Mouse (Mus musculus) forebrain, embryonic 10.5 days (tissue): ENCODE data around the gene Rbm45. TPM values are rescaled to one million over a fixed set of nuclear protein-coding genes. Genes with fewer than 3 reads are reported as not detected.

Experiments
- DNase-seq: peaks from one replicate; pipeline ENCODE4 v3.0.0-alpha.2; 2017; ENCODE audit warnings: low spot score; ENCODE audit errors: extremely low spot score
- H3K27ac ChIP-seq: fragments of 300-500 bp; sonication (generic); 2 replicates; pipeline ENCODE4 v1.5.1; 2016; ENCODE audit warnings: mild to moderate bottlenecking
- H3K27me3 ChIP-seq: fragments of 300-500 bp; sonication (generic); 2 replicates; pipeline ENCODE4 v1.6.1; 2016; ENCODE audit warnings: mild to moderate bottlenecking; ENCODE audit not compliant: poor library complexity, severe bottlenecking
- H3K36me3 ChIP-seq: fragments of 300-500 bp; sonication (generic); replicated peaks from 2 replicates; pipeline ENCODE4 v1.6.1; 2016; ENCODE audit warnings: mild to moderate bottlenecking, moderate library complexity
- H3K4me1 ChIP-seq: fragments of 300-500 bp; sonication (generic); 2 replicates; pipeline ENCODE4 v1.6.1; 2016
- H3K4me3 ChIP-seq: fragments of 300-500 bp; sonication (generic); 2 replicates; pipeline ENCODE4 v1.5.1; 2016; ENCODE audit warnings: mild to moderate bottlenecking, moderate library complexity
- H3K9me3 ChIP-seq: fragments of 300-500 bp; sonication (generic); 2 replicates; pipeline ENCODE4 v1.6.1; 2016; ENCODE audit warnings: mild to moderate bottlenecking, moderate library complexity
- WGBS: fragments of 180-500 bp; shearing (Covaris S2); methylation state at CpG from one replicate; pipeline ENCODE4 v1.1.7; 2016; 5-methylcytosine and 5-hydroxymethylcytosine counted together
- polyA plus RNA-seq: library from polyadenylated mRNA; unstranded; fragments of >200 nt; fragmentation: Nextera tagmentation; extraction: Ambion mirVana; gene quantifications from 2 replicates; pipeline ENCODE4 v1.2.1, GENCODE M21; 2016

Gene Rbm45
- polyA plus RNA-seq, 1 experiment from 2014 or later: 15.6 TPM

DNA sequence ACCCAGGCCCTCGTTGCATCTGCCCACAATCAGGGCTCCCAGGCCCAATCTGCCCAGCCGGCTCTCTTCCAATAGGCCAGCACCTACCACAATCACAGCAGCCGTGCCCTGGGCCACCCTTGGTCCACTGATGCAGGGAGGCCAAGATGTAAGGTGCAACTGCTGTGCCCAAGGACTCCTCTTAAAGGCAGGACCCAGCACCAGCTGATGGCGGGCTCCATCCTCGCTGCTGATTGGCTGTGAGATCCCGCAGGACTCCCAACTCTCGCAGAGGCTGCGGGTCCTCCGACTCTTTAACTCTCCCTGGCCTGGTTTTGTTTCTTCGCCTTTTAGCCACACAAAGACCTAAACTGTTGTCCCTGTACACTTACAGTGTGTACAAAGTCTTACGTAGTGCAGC, 9.6 kb upstream of the Rbm45 start, which contains the start of gene Cyct:
Cyct (minus strand) TSS at position 225 of the 400 bp plus-strand sequence.
- WGBS: 91% methylated on average over 11 of the region's 11 CpGs
- DNase-seq: no peak
- Histone ChIP-seq H3K9me3 (no peaks in the 10 kb centered on the region), H3K27ac (no peak within 1 kb of the TSS), H3K27me3 (no peaks in the 10 kb centered on the region), H3K4me1 (no peaks in the 10 kb centered on the region), H3K36me3 (no peaks in the 10 kb centered on the region), H3K4me3 (no peak within 1 kb of the TSS)

DNA sequence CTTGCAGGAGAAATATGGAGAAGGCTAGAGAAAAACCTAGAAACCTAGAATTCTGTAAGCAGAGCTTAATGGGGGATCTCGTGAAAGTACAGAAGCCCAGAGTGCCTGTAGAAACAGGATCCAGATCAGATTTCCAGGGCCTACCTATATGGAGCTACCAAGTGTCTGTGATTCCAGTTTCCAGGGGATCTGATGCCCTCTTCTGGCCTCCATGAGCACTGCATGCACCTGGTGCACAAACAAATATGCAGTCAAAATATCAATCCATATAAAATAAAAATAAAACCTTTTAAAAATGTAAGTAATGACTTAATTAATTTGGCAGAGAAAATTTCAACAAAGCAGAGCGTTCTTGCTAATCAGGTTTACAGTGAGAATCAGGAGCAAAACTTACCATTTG, 7.7 kb upstream of the Rbm45 start:
- H3K27ac ChIP-seq: no peak overlapping the region
- H3K4me3 ChIP-seq: no peak overlapping the region
- no peaks in the 10 kb centered on the region for H3K27me3 ChIP-seq
- no peak for DNase-seq
- no peaks in the 10 kb centered on the region for H3K36me3 ChIP-seq
- no peaks in the 10 kb centered on the region for H3K4me1 ChIP-seq
- 55% methylated on average over 2 of the region's 2 CpGs for WGBS
- no peaks in the 10 kb centered on the region for H3K9me3 ChIP-seq

DNA sequence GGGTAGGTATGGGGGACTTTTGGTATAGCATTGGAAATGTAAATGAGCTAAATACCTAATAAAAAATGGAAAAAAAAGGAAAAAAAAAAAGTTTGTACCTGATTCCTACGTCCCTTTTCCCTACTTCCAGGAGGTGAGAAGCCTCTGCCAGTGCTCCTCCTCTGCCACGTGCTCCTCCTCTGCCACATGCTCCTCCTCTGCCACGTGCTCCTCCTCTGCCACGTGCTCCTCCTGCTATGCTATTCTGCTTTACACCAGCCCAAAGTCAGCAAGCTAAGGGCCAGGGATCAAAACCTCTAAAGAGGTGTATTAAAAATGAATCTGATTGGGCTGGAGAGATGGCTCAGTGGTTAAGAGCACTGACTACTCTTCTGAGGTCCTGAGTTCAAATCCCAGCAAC, 4.0 kb upstream of the Rbm45 start:
- Histone ChIP-seq H3K27me3 (no peaks in the 10 kb centered on the region), H3K36me3 (no peaks in the 10 kb centered on the region), H3K4me1 (peaks cover 4% of the 10 kb centered on the region), H3K9me3 (no peaks in the 10 kb centered on the region), H3K27ac (no peak overlapping the region), H3K4me3 (no peak overlapping the region)
- WGBS: 78% methylated on average over 4 of the region's 4 CpGs
- no peak for DNase-seq

DNA sequence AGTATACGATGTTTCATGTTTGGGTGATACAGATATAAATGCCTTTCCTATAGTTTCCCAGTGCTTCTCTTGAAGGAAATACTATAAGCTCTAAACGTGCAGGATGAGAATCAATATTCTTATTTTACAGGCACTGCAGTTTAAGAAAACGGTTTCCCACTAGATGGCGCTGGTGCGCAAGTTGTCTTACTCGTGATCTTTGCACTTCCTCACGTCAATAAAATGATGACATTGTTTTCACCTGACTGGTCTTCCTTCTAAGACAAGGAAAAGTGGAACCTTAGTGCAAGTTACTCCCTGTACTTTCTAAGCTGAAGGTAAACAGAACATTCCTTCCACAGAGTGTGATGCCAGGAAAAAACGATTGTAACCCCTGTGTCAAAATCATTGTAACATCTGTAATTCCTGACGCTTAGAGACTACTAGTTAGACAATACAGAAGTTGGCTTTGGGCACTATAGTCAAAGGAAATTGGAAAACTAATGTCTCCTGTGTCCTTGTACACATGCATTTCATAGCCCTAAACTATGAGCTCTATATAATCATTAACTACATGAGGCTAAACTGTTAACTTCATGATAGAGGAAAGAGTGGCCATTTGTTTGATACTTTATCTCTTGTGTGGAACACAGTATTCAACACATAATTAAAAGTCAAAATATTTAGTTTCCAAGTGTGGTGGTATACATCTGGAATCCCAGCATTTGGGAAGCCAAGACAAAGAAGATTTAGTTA, 2.4 kb upstream of the Rbm45 start:
- 20% methylated on average over 9 of the region's 9 CpGs for WGBS
- no peaks in the 10 kb centered on the region for H3K9me3 ChIP-seq
- DNase-seq: peak; percentile 59
- H3K27ac ChIP-seq: no peak overlapping the region
- H3K4me1 ChIP-seq: peaks cover 13% of the 10 kb centered on the region
- H3K36me3 ChIP-seq: peaks cover 8% of the 10 kb centered on the region
- H3K4me3 ChIP-seq: no peak overlapping the region
- no peaks in the 10 kb centered on the region for H3K27me3 ChIP-seq

DNA sequence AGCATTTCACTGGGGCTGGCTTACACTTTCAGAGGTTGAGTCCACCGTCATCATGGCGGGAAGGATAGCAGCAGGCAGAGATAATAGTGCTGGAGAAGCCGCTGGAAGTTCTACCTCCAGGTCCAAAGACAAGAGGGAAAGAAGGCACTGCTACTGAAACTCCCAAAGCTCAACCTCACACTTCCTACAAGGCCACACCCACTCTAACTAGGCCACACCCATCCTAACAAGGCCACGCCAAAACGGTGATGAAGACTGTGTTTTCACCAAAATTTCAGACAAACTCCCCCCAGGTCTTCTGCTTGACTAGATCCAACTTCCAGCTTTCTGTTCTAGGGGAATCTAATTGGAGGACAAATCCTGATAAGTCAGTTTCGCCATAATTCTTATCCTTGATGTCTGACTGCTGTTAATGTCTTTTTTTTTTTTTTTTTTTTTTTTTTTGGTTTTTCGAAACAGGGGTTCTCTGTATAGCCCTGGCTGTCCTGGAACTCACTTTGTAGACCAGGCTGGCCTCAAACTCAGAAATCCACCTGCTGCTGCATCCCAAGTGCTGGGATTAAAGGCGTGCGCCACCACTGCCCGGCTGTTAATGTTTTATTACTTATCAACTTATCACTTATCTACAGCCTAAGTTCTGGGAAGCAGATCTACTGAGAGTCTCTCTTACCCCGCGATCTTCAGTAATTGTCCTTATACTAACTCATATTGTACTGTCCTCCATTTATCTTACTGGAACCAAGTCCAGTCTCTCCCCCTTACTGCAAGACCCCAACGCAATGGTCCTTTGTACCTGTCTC, 723 bp upstream of the Rbm45 start:
- no peak overlapping the region for H3K4me3 ChIP-seq

DNA sequence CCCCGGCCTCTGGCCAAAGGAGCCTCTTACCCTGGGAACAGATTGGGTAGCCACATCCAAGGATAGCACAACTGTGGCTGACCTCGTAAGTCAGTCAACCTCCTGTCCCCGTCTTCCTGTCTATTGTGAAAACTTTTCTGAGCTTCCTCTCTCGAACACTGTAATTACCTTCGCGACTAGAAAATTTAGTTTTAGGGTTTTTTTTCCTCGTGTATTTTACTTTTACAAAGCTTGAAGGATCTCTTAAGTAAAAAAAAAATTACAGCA, 805 bp downstream of the Rbm45 start:
- H3K9me3 ChIP-seq: no peaks in the 10 kb centered on the region
- peaks cover 40% of the 10 kb centered on the region for H3K36me3 ChIP-seq
- peak overlapping the region; percentile 93 for H3K27ac ChIP-seq
- WGBS: 4% methylated on average over 7 of the region's 7 CpGs
- H3K4me1 ChIP-seq: peaks cover 13% of the 10 kb centered on the region
- DNase-seq: no peak
- H3K4me3 ChIP-seq: peak overlapping the region; percentile 98
- no peaks in the 10 kb centered on the region for H3K27me3 ChIP-seq

More for the DNA sequence above, 723 bp upstream of the Rbm45 start:
- DNase-seq: no peak
- WGBS: 74% methylated on average over 13 of the region's 13 CpGs
- Histone ChIP-seq H3K9me3 (no peaks in the 10 kb centered on the region), H3K36me3 (peaks cover 24% of the 10 kb centered on the region), H3K4me1 (peaks cover 13% of the 10 kb centered on the region), H3K27ac (no peak overlapping the region), H3K27me3 (no peaks in the 10 kb centered on the region)

DNA sequence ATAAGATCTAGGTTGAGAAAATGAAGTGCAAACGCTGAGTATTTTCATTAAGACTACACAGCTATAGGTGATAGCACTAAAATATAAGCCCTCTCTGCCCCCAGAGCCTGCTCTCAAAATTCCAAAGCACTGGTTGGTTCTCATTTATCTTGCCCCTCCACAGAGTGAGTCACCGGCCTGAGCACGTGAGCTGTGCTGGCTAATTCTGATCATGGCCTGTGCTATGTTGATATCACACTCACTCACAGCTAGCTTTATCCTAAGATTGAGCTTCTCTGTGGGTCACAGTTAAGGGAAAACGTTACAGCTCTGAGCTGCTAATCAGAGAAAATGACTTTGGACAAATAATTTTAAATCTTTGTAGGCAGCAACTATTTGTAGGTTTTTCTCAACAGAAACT, 2.5 kb downstream of the Rbm45 start:
- no peak overlapping the region for H3K4me3 ChIP-seq
- 90% methylated on average over 4 of the region's 4 CpGs for WGBS
- DNase-seq: no peak
- H3K4me1 ChIP-seq: peaks cover 13% of the 10 kb centered on the region
- no peaks in the 10 kb centered on the region for H3K27me3 ChIP-seq
- peaks cover 54% of the 10 kb centered on the region for H3K36me3 ChIP-seq
- no peak overlapping the region for H3K27ac ChIP-seq
- H3K9me3 ChIP-seq: no peaks in the 10 kb centered on the region

DNA sequence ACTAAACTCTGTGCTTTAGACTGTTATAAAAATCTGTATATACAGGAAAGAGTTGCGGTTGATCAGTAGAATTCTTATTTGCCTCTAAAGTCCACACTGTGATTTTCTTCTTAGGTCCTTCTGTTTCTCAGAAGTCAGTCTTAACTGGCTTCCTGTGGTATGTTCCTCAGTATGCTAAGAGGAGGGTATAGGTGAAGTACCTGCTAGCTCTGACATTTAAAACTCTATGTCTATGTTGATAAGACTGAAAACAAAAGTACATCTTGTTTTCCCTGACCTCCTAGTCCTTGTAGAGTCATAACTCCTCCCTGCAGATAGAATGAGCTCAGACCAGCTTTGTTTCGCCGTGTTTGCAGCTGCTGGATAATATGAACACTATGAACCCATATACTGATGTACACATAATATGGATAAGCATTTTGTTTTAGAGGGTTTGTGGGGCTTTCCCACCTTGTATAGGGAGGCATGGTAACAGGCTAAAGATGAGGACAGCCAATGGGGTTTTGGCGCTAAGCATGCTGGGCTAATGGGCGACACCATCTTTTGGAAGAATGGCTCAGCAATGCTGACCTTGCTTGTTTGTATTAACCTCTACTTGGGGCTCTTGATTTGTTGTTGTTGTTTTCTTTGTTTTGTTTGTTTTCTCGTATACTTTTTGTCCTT, 4.9 kb downstream of the Rbm45 start:
- Histone ChIP-seq H3K36me3 (peaks cover 78% of the 10 kb centered on the region), H3K27me3 (no peaks in the 10 kb centered on the region), H3K27ac (no peak overlapping the region), H3K9me3 (no peaks in the 10 kb centered on the region), H3K4me1 (peaks cover 13% of the 10 kb centered on the region), H3K4me3 (no peak overlapping the region)
- DNase-seq: no peak
- 97% methylated on average over 6 of the region's 6 CpGs for WGBS

DNA sequence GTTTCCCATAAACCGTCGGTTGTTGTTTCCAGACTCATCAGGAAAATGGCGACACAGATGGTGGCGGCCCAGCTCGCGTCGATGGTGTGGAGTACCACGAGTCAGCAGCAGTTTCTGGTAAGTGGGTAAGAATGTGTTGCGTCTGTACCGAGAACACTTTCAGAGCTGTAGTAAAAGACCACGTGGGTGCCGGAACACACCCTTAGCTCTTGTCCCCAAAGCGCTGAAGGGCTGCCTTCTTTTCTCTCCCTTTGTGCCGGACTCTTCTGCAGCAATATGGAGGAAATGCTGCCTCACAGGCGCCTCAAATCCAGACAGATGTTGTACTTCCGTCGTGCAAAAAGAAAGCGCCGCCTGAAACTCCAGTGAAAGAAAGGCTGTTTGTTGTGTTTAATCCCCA, 8.9 kb downstream of the Rbm45 start:
- WGBS: 96% methylated on average over 19 of the region's 19 CpGs
- no peak overlapping the region for H3K4me3 ChIP-seq
- peaks cover 98% of the 10 kb centered on the region for H3K36me3 ChIP-seq
- no peak for DNase-seq
- no peaks in the 10 kb centered on the region for H3K27me3 ChIP-seq
- H3K4me1 ChIP-seq: no peaks in the 10 kb centered on the region
- no peak overlapping the region for H3K27ac ChIP-seq
- no peaks in the 10 kb centered on the region for H3K9me3 ChIP-seq

DNA sequence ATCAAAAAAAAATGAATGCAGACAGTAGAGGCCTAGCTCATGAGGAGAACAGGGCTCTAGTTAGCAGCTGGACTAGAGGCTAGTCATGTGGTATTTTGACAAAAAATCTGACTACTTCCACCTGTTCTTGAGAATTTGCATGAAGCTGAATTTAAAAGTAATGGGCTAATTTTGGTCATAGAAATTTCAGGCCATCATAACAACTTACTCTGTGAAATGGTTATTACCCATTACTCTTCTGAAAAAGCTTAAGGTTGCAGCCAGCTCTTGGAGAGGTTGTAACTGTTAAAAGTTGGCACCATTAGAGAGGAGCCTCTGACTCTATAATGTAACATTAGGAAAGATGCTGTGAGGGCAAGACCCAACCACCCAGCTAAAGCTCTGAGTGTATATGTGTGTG, 16.7 kb downstream of the Rbm45 start:
- no peak for DNase-seq
- Histone ChIP-seq H3K4me1 (no peaks in the 10 kb centered on the region), H3K4me3 (no peak overlapping the region), H3K27me3 (no peaks in the 10 kb centered on the region), H3K36me3 (peaks cover 66% of the 10 kb centered on the region), H3K27ac (no peak overlapping the region), H3K9me3 (no peaks in the 10 kb centered on the region)

DNA sequence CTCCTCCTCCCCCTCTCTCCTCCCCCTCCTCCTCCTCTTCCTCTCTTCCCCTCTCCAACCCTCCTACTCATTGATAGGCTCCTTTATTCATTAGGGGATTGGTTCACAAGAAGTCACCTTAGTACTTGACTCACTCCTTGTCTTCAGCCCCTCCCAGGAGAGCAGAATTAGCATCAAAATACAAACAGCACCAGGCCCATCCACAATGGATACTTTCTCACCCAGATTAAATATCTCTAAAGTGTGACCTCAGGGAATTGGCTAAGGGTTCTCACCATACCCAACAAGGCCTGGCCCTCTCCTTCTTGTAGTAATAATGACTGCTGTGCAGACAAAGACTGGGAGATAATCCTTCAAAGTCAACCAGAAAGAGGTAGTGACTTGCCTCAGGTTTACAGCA, 30.4 kb downstream of the Rbm45 start:
- H3K36me3 ChIP-seq: no peaks in the 10 kb centered on the region

DNA sequence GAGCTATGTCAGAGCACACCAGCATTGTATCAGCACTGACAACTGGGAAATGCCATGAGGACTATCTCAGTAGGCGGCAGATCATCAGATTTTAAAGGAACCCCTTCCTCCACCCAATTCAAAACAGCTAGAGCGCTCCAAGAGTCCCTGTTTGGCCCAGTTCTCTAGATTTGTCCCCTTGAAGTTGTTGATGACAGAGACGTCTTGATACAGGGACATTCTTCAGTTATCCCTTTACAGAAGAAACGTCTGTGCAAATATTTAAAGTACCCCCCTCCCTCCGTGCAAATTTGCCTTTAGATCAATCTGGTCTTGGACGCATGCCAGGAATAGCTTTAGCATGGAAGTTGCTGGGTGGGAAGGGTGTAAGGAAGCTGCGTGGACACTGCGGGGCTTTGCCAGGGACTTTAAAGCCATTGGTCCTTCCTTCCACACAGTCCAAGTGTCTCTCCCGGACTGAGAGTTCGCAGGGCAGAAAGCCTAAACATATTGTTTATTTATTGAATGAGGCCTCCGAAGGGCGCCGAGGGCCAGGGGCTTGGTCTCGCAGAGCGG, 35.9 kb downstream of the Rbm45 start:
- peaks cover 73% of the 10 kb centered on the region for H3K27me3 ChIP-seq
- H3K9me3 ChIP-seq: no peaks in the 10 kb centered on the region
- H3K27ac ChIP-seq: peak overlapping the region; percentile 87
- peak overlapping the region; percentile 92 for H3K4me3 ChIP-seq
- DNase-seq: no peak
- 5% methylated on average over 15 of the region's 15 CpGs for WGBS
- H3K36me3 ChIP-seq: no peaks in the 10 kb centered on the region
- H3K4me1 ChIP-seq: peaks cover 23% of the 10 kb centered on the region

More for the DNA sequence above, 30.4 kb downstream of the Rbm45 start:
- Histone ChIP-seq H3K4me1 (peaks cover 4% of the 10 kb centered on the region), H3K4me3 (no peak overlapping the region), H3K27me3 (peaks cover 31% of the 10 kb centered on the region), H3K9me3 (no peaks in the 10 kb centered on the region), H3K27ac (no peak overlapping the region)
- no peak for DNase-seq
